Mouse (Mus musculus): ENCODE results near the gene Gm20388. TPM values are rescaled to one million over a fixed set of nuclear protein-coding genes. Genes with fewer than 3 reads are reported as not detected.
A peak's percentile ranks its signal among the peaks of the same experiment; 100 is the strongest.

Gm20388 gene
- polyA plus RNA-seq, 1 experiment from 2014 or later: not detected

- H3K36me3 ChIP-seq: no peaks in the 10 kb centered on the region
- H3K4me3 ChIP-seq: no peak overlapping the region
- peaks cover 18% of the 10 kb centered on the region for H3K4me1 ChIP-seq
- H3K4me2 ChIP-seq (replicated peaks): no peak overlapping the region
- H3K27me3 ChIP-seq: peaks cover 88% of the 10 kb centered on the region
- ATAC-seq (ENCODE audit: insufficient number of reproducible peaks, insufficient read depth, low FRiP score, low TSS enrichment): no peak
- no peak overlapping the region for H3K27ac ChIP-seq
- H3K9ac ChIP-seq: no peak overlapping the region
- H3K9me3 ChIP-seq: no peaks in the 10 kb centered on the region
- 37% methylated on average over 13 of the region's 13 CpGs for WGBS
Measured at GRCm38 (mm10) chr8:120884881-120885280, 974.2 kb downstream of the Gm20388 start.

GRCm38 (mm10) chr8:120887254-120887653 lies 976.6 kb downstream of the Gm20388 start:
- peaks cover 22% of the 10 kb centered on the region for H3K4me1 ChIP-seq
- no peak overlapping the region for H3K27ac ChIP-seq
- no peak for ATAC-seq (ENCODE audit: insufficient number of reproducible peaks, insufficient read depth, low FRiP score, low TSS enrichment)
- peaks cover 83% of the 10 kb centered on the region for H3K27me3 ChIP-seq
- H3K9me3 ChIP-seq: no peaks in the 10 kb centered on the region
- no peaks in the 10 kb centered on the region for H3K36me3 ChIP-seq
- 10% methylated on average over 10 of the region's 10 CpGs for WGBS
- H3K4me3 ChIP-seq: no peak overlapping the region
- H3K4me2 ChIP-seq (replicated peaks): no peak overlapping the region
- no peak overlapping the region for H3K9ac ChIP-seq

GRCm38 (mm10) chr8:120888005-120888404 lies 977.4 kb downstream of the Gm20388 start:
- Histone ChIP-seq H3K4me3 (no peak overlapping the region), H3K4me1 (peaks cover 19% of the 10 kb centered on the region), H3K4me2 (replicated peaks) (no peak overlapping the region), H3K27me3 (peaks cover 85% of the 10 kb centered on the region), H3K9me3 (no peaks in the 10 kb centered on the region), H3K27ac (no peak overlapping the region), H3K36me3 (no peaks in the 10 kb centered on the region), H3K9ac (no peak overlapping the region)
- no peak for ATAC-seq (ENCODE audit: insufficient number of reproducible peaks, insufficient read depth, low FRiP score, low TSS enrichment)
- WGBS: 52% methylated on average over 5 of the region's 5 CpGs

- Histone ChIP-seq H3K27ac (no peak overlapping the region), H3K4me3 (no peak overlapping the region), H3K4me2 (replicated peaks) (no peak overlapping the region), H3K9ac (no peak overlapping the region), H3K27me3 (peaks cover 92% of the 10 kb centered on the region), H3K9me3 (no peaks in the 10 kb centered on the region), H3K36me3 (no peaks in the 10 kb centered on the region), H3K4me1 (peaks cover 18% of the 10 kb centered on the region)
- no peak for ATAC-seq (ENCODE audit: insufficient number of reproducible peaks, insufficient read depth, low FRiP score, low TSS enrichment)
- 82% methylated on average over 4 of the region's 4 CpGs for WGBS
Measured at GRCm38 (mm10) chr8:120889189-120889588, 978.5 kb downstream of the Gm20388 start.

GRCm38 (mm10) chr8:120890068-120890467 lies 979.4 kb downstream of the Gm20388 start:
- Histone ChIP-seq H3K4me2 (replicated peaks) (peak overlapping the region; percentile 30), H3K4me3 (no peak overlapping the region), H3K27ac (no peak overlapping the region)

GRCm38 (mm10) chr8:120895009-120895408 lies 984.4 kb downstream of the Gm20388 start:
- Histone ChIP-seq H3K4me3 (no peak overlapping the region), H3K9ac (no peak overlapping the region), H3K9me3 (no peaks in the 10 kb centered on the region), H3K4me1 (peaks cover 36% of the 10 kb centered on the region), H3K4me2 (replicated peaks) (no peak overlapping the region), H3K36me3 (no peaks in the 10 kb centered on the region), H3K27ac (no peak overlapping the region), H3K27me3 (peaks cover 72% of the 10 kb centered on the region)
- ATAC-seq (ENCODE audit: insufficient number of reproducible peaks, insufficient read depth, low FRiP score, low TSS enrichment): no peak
- WGBS: 4% methylated on average over 4 of the region's 4 CpGs

More at GRCm38 (mm10) chr8:120890068-120890467, 979.4 kb downstream of the Gm20388 start:
- H3K27me3 ChIP-seq: peaks cover 93% of the 10 kb centered on the region
- 2% methylated on average over 11 of the region's 11 CpGs for WGBS
- H3K4me1 ChIP-seq: peaks cover 22% of the 10 kb centered on the region
- H3K9ac ChIP-seq: no peak overlapping the region
- 0 out of 2 replicates have a peak, but pooled peaks have one; percentile 52 for ATAC-seq (ENCODE audit: insufficient number of reproducible peaks, insufficient read depth, low FRiP score, low TSS enrichment)
- H3K9me3 ChIP-seq: no peaks in the 10 kb centered on the region
- H3K36me3 ChIP-seq: no peaks in the 10 kb centered on the region

- no peak for ATAC-seq (ENCODE audit: insufficient number of reproducible peaks, insufficient read depth, low FRiP score, low TSS enrichment)
- peaks cover 32% of the 10 kb centered on the region for H3K4me1 ChIP-seq
- H3K4me3 ChIP-seq: no peak overlapping the region
- no peak overlapping the region for H3K9ac ChIP-seq
- WGBS: 2% methylated on average over 13 of the region's 13 CpGs
- H3K27ac ChIP-seq: no peak overlapping the region
- H3K36me3 ChIP-seq: no peaks in the 10 kb centered on the region
- peak overlapping the region; percentile 23 for H3K4me2 ChIP-seq (replicated peaks)
- peaks cover 68% of the 10 kb centered on the region for H3K27me3 ChIP-seq
- H3K9me3 ChIP-seq: no peaks in the 10 kb centered on the region
Measured at GRCm38 (mm10) chr8:120895600-120895999, 985.0 kb downstream of the Gm20388 start.

GRCm38 (mm10) chr8:120896203-120896602 lies 985.6 kb downstream of the Gm20388 start:
- no peak for ATAC-seq (ENCODE audit: insufficient number of reproducible peaks, insufficient read depth, low FRiP score, low TSS enrichment)
- peaks cover 65% of the 10 kb centered on the region for H3K27me3 ChIP-seq
- no peak overlapping the region for H3K9ac ChIP-seq
- H3K4me3 ChIP-seq: no peak overlapping the region
- no peak overlapping the region for H3K27ac ChIP-seq
- no peaks in the 10 kb centered on the region for H3K9me3 ChIP-seq
- H3K4me1 ChIP-seq: peaks cover 32% of the 10 kb centered on the region
- WGBS: 35% methylated on average over 13 of the region's 13 CpGs
- no peaks in the 10 kb centered on the region for H3K36me3 ChIP-seq
- 0 out of 2 replicates have a peak overlapping the region, but pooled peaks have one; percentile 23 for H3K4me2 ChIP-seq (replicated peaks)

GRCm38 (mm10) chr8:120898008-120898407 lies 987.4 kb downstream of the Gm20388 start:
- 55% methylated on average over 4 of the region's 4 CpGs for WGBS
- no peak overlapping the region for H3K27ac ChIP-seq
- H3K4me3 ChIP-seq: no peak overlapping the region
- no peaks in the 10 kb centered on the region for H3K9me3 ChIP-seq
- H3K27me3 ChIP-seq: peaks cover 51% of the 10 kb centered on the region
- no peak overlapping the region for H3K9ac ChIP-seq
- no peak for ATAC-seq (ENCODE audit: insufficient number of reproducible peaks, insufficient read depth, low FRiP score, low TSS enrichment)
- no peak overlapping the region for H3K4me2 ChIP-seq (replicated peaks)
- no peaks in the 10 kb centered on the region for H3K36me3 ChIP-seq
- H3K4me1 ChIP-seq: peaks cover 48% of the 10 kb centered on the region

- no peaks in the 10 kb centered on the region for H3K9me3 ChIP-seq
- H3K4me1 ChIP-seq: peaks cover 50% of the 10 kb centered on the region
- WGBS: 38% methylated on average over 17 of the region's 17 CpGs
- no peak overlapping the region for H3K4me3 ChIP-seq
- H3K36me3 ChIP-seq: no peaks in the 10 kb centered on the region
- no peak for ATAC-seq (ENCODE audit: insufficient number of reproducible peaks, insufficient read depth, low FRiP score, low TSS enrichment)
- H3K27me3 ChIP-seq: peaks cover 46% of the 10 kb centered on the region
- H3K4me2 ChIP-seq (replicated peaks): no peak overlapping the region
- 0 out of 2 replicates have a peak overlapping the region, but pooled peaks have one; percentile 18 for H3K27ac ChIP-seq
- H3K9ac ChIP-seq: no peak overlapping the region
Measured at GRCm38 (mm10) chr8:120898828-120899407, 988.3 kb downstream of the Gm20388 start.

- no peaks in the 10 kb centered on the region for H3K36me3 ChIP-seq
- no peak for ATAC-seq (ENCODE audit: insufficient number of reproducible peaks, insufficient read depth, low FRiP score, low TSS enrichment)
- peaks cover 32% of the 10 kb centered on the region for H3K4me1 ChIP-seq
- no peaks in the 10 kb centered on the region for H3K9me3 ChIP-seq
- no peak overlapping the region for H3K9ac ChIP-seq
- WGBS: 12% methylated on average over 11 of the region's 11 CpGs
- H3K27ac ChIP-seq: peak overlapping the region; percentile 64
- 0 out of 2 replicates have a peak, but pooled peaks cover 16% of the 10 kb centered on the region for H3K27me3 ChIP-seq
- peak overlapping the region; percentile 19; the same call in 1 of the 2 replicates for H3K4me2 ChIP-seq (replicated peaks)
- H3K4me3 ChIP-seq: no peak overlapping the region
Measured at GRCm38 (mm10) chr8:120902346-120902745, 991.7 kb downstream of the Gm20388 start.

GRCm38 (mm10) chr8:120907671-120908070 lies 997.0 kb downstream of the Gm20388 start:
- ATAC-seq (ENCODE audit: insufficient number of reproducible peaks, insufficient read depth, low FRiP score, low TSS enrichment): no peak
- 45% methylated on average over 6 of the region's 6 CpGs for WGBS
- H3K27ac ChIP-seq: no peak overlapping the region
- no peak overlapping the region for H3K9ac ChIP-seq
- H3K36me3 ChIP-seq: no peaks in the 10 kb centered on the region
- H3K4me3 ChIP-seq: no peak overlapping the region
- 0 out of 2 replicates have a peak, but pooled peaks cover 4% of the 10 kb centered on the region for H3K27me3 ChIP-seq
- peaks cover 30% of the 10 kb centered on the region for H3K4me1 ChIP-seq
- no peak overlapping the region for H3K4me2 ChIP-seq (replicated peaks)
- H3K9me3 ChIP-seq: no peaks in the 10 kb centered on the region
